Mouse (Mus musculus): ENCODE measurements around the gene Snx20. TPM values are rescaled to one million over a fixed set of nuclear protein-coding genes. Genes with fewer than 3 reads are reported as not detected.

Snx20 gene
- total RNA-seq, 1 experiment: 1.4 TPM

DNA sequence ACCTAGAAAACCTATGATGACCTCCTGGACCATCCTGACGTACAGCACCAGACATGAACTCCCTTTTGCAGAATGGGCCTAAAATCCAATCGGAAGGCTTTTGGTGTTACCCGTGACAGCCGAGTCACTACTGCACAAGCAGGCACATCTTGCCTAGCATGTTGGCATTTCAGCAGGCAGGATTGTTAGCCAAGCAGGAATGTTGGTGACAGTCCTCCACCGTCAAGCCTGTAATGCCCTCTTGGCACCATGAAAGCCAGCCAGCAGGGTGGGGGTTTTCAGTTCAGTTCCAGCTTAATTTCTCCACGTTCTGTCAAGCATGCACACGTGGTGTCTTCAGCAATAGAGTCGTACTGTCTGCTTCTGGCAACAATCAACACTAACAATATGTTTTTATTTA, 41.1 kb upstream of the Snx20 start:
- no peak for DNase-seq (ENCODE audit: low read depth, low spot score)
- TF ChIP-seq ZC3H11A (IDR thresholded peaks at IDR 0.05; ENCODE audit: borderline replicate concordance, low read depth, low read length) (no peak), HCFC1 (IDR thresholded peaks at IDR 0.05; ENCODE audit: borderline replicate concordance, insufficient read depth, low read length) (no peak), CHD2 (IDR thresholded peaks at IDR 0.05; ENCODE audit: low read depth, low read length) (no peak), ZNF384 (IDR thresholded peaks at IDR 0.05; ENCODE audit: low read depth, low read length) (no peak), MAFK (IDR thresholded peaks at IDR 0.05; ENCODE audit: insufficient read depth, low read depth, low read length) (no peak)

GRCm38 (mm10) chr8:88675372-88676165, 39.6 kb upstream of the Snx20 start:
- H3K27ac ChIP-seq (ENCODE audit: insufficient read depth, low read depth, low read length, poor library complexity, severe bottlenecking): no peak overlapping the region
- in situ Hi-C loops (cut with MboI; ENCODE audit: low sequenced_read_pairs in 2 of 2, unreplicated experiment in 2 of 2): no loop called here
- no peaks in the 10 kb centered on the region for H3K9me3 ChIP-seq (ENCODE audit: control insufficient read depth, insufficient read depth, low read depth, low read length)
- DNase-seq (ENCODE audit: low read depth, low spot score): no peak
- TF ChIP-seq ZC3H11A (IDR thresholded peaks at IDR 0.05; ENCODE audit: borderline replicate concordance, low read depth, low read length): no peak
- no peak overlapping the region for H3K4me3 ChIP-seq (ENCODE audit: insufficient read depth in 1 of 2, low read depth in 1 of 2, low read length in 2 of 2, poor library complexity in 1 of 2, severe bottlenecking in 1 of 2)
- no peaks in the 10 kb centered on the region for H3K36me3 ChIP-seq (ENCODE audit: control insufficient read depth, insufficient read depth, low read length, poor library complexity, severe bottlenecking)
- H3K4me1 ChIP-seq (ENCODE audit: control insufficient read depth in 2 of 2, insufficient read depth in 2 of 2, low read length in 2 of 2, poor library complexity in 1 of 2): no peaks in the 10 kb centered on the region
- H3K9ac ChIP-seq (ENCODE audit: insufficient read depth, low read depth, low read length, poor library complexity, severe bottlenecking): no peak overlapping the region

More for the DNA sequence above, 41.1 kb upstream of the Snx20 start:
- Histone ChIP-seq H3K27ac (ENCODE audit: insufficient read depth, low read depth, low read length, poor library complexity, severe bottlenecking) (no peak overlapping the region), H3K4me1 (ENCODE audit: control insufficient read depth in 2 of 2, insufficient read depth in 2 of 2, low read length in 2 of 2, poor library complexity in 1 of 2) (no peaks in the 10 kb centered on the region), H3K36me3 (ENCODE audit: control insufficient read depth, insufficient read depth, low read length, poor library complexity, severe bottlenecking) (no peaks in the 10 kb centered on the region), H3K4me3 (ENCODE audit: insufficient read depth in 1 of 2, low read depth in 1 of 2, low read length in 2 of 2, poor library complexity in 1 of 2, severe bottlenecking in 1 of 2) (no peak overlapping the region), H3K9me3 (ENCODE audit: control insufficient read depth, insufficient read depth, low read depth, low read length) (no peaks in the 10 kb centered on the region), H3K9ac (ENCODE audit: insufficient read depth, low read depth, low read length, poor library complexity, severe bottlenecking) (no peak overlapping the region)
- in situ Hi-C loops (cut with MboI; ENCODE audit: low sequenced_read_pairs in 2 of 2, unreplicated experiment in 2 of 2): no loop called here

DNA sequence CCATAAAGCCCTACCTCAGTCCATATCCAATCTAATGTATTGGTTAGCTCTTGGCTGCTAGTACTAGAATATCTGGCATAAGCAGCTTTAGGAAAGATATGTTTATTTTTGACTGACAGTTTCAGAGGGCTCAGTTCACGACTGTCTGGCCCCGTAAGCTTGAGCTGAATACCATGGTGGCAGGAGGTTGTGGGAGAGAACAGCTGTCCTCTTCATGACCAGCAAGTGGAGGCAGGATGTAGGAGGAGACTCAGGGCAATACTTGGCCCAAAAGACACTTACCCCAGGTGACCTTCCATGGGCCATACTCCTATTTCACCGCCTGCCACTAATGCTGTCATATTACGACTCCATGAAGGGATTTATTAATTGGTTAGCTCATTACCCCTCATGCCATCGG, 37.9 kb upstream of the Snx20 start:
- Histone ChIP-seq H3K9ac (ENCODE audit: insufficient read depth, low read depth, low read length, poor library complexity, severe bottlenecking) (no peak overlapping the region), H3K4me3 (ENCODE audit: insufficient read depth in 1 of 2, low read depth in 1 of 2, low read length in 2 of 2, poor library complexity in 1 of 2, severe bottlenecking in 1 of 2) (no peak overlapping the region), H3K9me3 (ENCODE audit: control insufficient read depth, insufficient read depth, low read depth, low read length) (no peaks in the 10 kb centered on the region), H3K4me1 (ENCODE audit: control insufficient read depth in 2 of 2, insufficient read depth in 2 of 2, low read length in 2 of 2, poor library complexity in 1 of 2) (no peaks in the 10 kb centered on the region), H3K36me3 (ENCODE audit: control insufficient read depth, insufficient read depth, low read length, poor library complexity, severe bottlenecking) (no peaks in the 10 kb centered on the region), H3K27ac (ENCODE audit: insufficient read depth, low read depth, low read length, poor library complexity, severe bottlenecking) (no peak overlapping the region)
- DNase-seq (ENCODE audit: low read depth, low spot score): no peak
- no peak for TF ChIP-seq HCFC1 (IDR thresholded peaks at IDR 0.05; ENCODE audit: borderline replicate concordance, insufficient read depth, low read length)
- no peak for TF ChIP-seq ZC3H11A (IDR thresholded peaks at IDR 0.05; ENCODE audit: borderline replicate concordance, low read depth, low read length)
- no peak for TF ChIP-seq MAFK (IDR thresholded peaks at IDR 0.05; ENCODE audit: insufficient read depth, low read depth, low read length)
- TF ChIP-seq CHD2 (IDR thresholded peaks at IDR 0.05; ENCODE audit: low read depth, low read length): no peak
- no peak for TF ChIP-seq ZNF384 (IDR thresholded peaks at IDR 0.05; ENCODE audit: low read depth, low read length)
- in situ Hi-C loops (cut with MboI; ENCODE audit: low sequenced_read_pairs in 2 of 2, unreplicated experiment in 2 of 2): no loop called here

DNA sequence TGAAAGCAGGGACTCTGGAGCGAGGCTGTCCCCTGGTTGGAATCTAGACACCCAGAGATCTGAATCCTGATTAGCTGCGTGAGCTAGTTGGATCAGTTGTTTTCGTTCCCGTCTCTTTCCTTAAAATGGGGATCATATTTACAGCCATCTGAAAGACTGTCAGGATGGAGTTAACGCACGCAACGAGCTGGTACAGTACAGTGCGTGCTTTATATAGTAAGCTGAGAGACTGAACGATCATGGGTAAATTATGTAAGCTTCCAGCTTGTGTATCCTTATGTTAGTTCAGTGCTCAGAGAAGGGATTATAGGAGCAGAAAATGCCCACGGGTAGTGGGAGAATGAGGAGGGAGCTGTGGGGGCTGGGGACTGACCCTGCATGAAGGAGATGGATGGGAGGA, 35.6 kb upstream of the Snx20 start:
- no peaks in the 10 kb centered on the region for H3K36me3 ChIP-seq (ENCODE audit: control insufficient read depth, insufficient read depth, low read length, poor library complexity, severe bottlenecking)
- no peaks in the 10 kb centered on the region for H3K4me1 ChIP-seq (ENCODE audit: control insufficient read depth in 2 of 2, insufficient read depth in 2 of 2, low read length in 2 of 2, poor library complexity in 1 of 2)
- no peaks in the 10 kb centered on the region for H3K9me3 ChIP-seq (ENCODE audit: control insufficient read depth, insufficient read depth, low read depth, low read length)
- in situ Hi-C loops (cut with MboI; ENCODE audit: low sequenced_read_pairs in 2 of 2, unreplicated experiment in 2 of 2): no loop called here
- H3K9ac ChIP-seq (ENCODE audit: insufficient read depth, low read depth, low read length, poor library complexity, severe bottlenecking): no peak overlapping the region
- H3K27ac ChIP-seq (ENCODE audit: insufficient read depth, low read depth, low read length, poor library complexity, severe bottlenecking): no peak overlapping the region
- H3K4me3 ChIP-seq (ENCODE audit: insufficient read depth in 1 of 2, low read depth in 1 of 2, low read length in 2 of 2, poor library complexity in 1 of 2, severe bottlenecking in 1 of 2): no peak overlapping the region
- no peak for TF ChIP-seq MAFK (IDR thresholded peaks at IDR 0.05; ENCODE audit: insufficient read depth, low read depth, low read length)
- no peak for TF ChIP-seq ZC3H11A (IDR thresholded peaks at IDR 0.05; ENCODE audit: borderline replicate concordance, low read depth, low read length)
- TF ChIP-seq HCFC1 (IDR thresholded peaks at IDR 0.05; ENCODE audit: borderline replicate concordance, insufficient read depth, low read length): no peak
- no peak for TF ChIP-seq CHD2 (IDR thresholded peaks at IDR 0.05; ENCODE audit: low read depth, low read length)
- no peak for TF ChIP-seq ZNF384 (IDR thresholded peaks at IDR 0.05; ENCODE audit: low read depth, low read length)
- DNase-seq (ENCODE audit: low read depth, low spot score): no peak

- no peak overlapping the region for H3K4me3 ChIP-seq (ENCODE audit: insufficient read depth in 1 of 2, low read depth in 1 of 2, low read length in 2 of 2, poor library complexity in 1 of 2, severe bottlenecking in 1 of 2)
- no peak for TF ChIP-seq HCFC1 (IDR thresholded peaks at IDR 0.05; ENCODE audit: borderline replicate concordance, insufficient read depth, low read length)
- no peak for TF ChIP-seq CHD2 (IDR thresholded peaks at IDR 0.05; ENCODE audit: low read depth, low read length)
- no peak for TF ChIP-seq ZNF384 (IDR thresholded peaks at IDR 0.05; ENCODE audit: low read depth, low read length)
- TF ChIP-seq MAFK (IDR thresholded peaks at IDR 0.05; ENCODE audit: insufficient read depth, low read depth, low read length): no peak
- TF ChIP-seq ZC3H11A (IDR thresholded peaks at IDR 0.05; ENCODE audit: borderline replicate concordance, low read depth, low read length): no peak
- DNase-seq (ENCODE audit: low read depth, low spot score): no peak
- no peaks in the 10 kb centered on the region for H3K9me3 ChIP-seq (ENCODE audit: control insufficient read depth, insufficient read depth, low read depth, low read length)
- H3K9ac ChIP-seq (ENCODE audit: insufficient read depth, low read depth, low read length, poor library complexity, severe bottlenecking): no peak overlapping the region
- in situ Hi-C loops (cut with MboI; ENCODE audit: low sequenced_read_pairs in 2 of 2, unreplicated experiment in 2 of 2): no loop called here
- H3K36me3 ChIP-seq (ENCODE audit: control insufficient read depth, insufficient read depth, low read length, poor library complexity, severe bottlenecking): no peaks in the 10 kb centered on the region
- no peaks in the 10 kb centered on the region for H3K4me1 ChIP-seq (ENCODE audit: control insufficient read depth in 2 of 2, insufficient read depth in 2 of 2, low read length in 2 of 2, poor library complexity in 1 of 2)
- no peak overlapping the region for H3K27ac ChIP-seq (ENCODE audit: insufficient read depth, low read depth, low read length, poor library complexity, severe bottlenecking)
Measured at GRCm38 (mm10) chr8:88670782-88671181, 34.9 kb upstream of the Snx20 start.

Data from ES-E14 (cell line).